Mouse (Mus musculus) gastrocnemius, postnatal 14 days (tissue): ENCODE measurements around the gene Efl1. TPM values are rescaled to one million over a fixed set of nuclear protein-coding genes. Genes with fewer than 3 reads are reported as not detected.

Source experiments
- DNase-seq: peaks from one replicate; pipeline ENCODE4 v3.0.0; 2021; ENCODE audit warnings: mixed read lengths
- intact Hi-C: fragments of 180-260 bp; cut with DNase I; formaldehyde crosslinking; loops from one replicate; pipeline ENCODE4 v1.15.1; 2025; ENCODE audit warnings: low total_unique reads
- total RNA-seq, 2 experiments: library from RNA; stranded (reverse); gene quantifications; 2 replicates each; pipeline ENCODE4 v1.2.3; 2021

Efl1 gene
- total RNA-seq, 2 experiments from 2014 or later: 8.3 to 8.9 TPM

DNA sequence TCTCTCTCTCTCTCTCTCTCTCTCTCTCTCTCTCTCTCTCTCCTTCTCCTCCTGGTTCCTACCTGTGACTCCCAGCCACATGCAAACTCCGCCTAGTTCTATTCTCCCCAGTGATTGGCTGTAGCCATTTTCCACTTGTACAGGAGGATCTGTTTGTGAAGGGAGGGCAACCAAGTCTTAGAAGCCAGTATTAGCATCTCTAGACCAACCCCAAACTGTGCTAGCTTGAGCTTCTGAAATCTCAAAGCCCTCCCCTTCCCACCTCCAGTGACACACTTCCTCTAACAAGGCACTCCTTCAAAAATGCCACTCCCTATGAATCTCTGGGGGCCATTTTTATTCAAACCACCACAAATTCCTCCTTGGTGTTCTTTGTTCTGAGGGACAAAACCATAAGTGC, 144.7 kb downstream of the Efl1 start:
- no peak for DNase-seq
- intact Hi-C loops: no loop called here

GRCm38 (mm10) chr7:82794542-82794941, 146.1 kb downstream of the Efl1 start:
- intact Hi-C loops: no loop called here
- no peak for DNase-seq

- intact Hi-C loops: no loop called here
- DNase-seq: no peak
Observed at GRCm38 (mm10) chr7:82802206-82802605, 153.8 kb downstream of the Efl1 start.

GRCm38 (mm10) chr7:82808257-82808656, 159.8 kb downstream of the Efl1 start:
- intact Hi-C loops: no loop called here
- DNase-seq: no peak

- intact Hi-C loops: no loop called here
- no peak for DNase-seq
Observed at GRCm38 (mm10) chr7:82809126-82809525, 160.7 kb downstream of the Efl1 start.

- DNase-seq: no peak
- intact Hi-C loops: no loop called here
Observed at GRCm38 (mm10) chr7:82810799-82811139, 162.4 kb downstream of the Efl1 start.

DNA sequence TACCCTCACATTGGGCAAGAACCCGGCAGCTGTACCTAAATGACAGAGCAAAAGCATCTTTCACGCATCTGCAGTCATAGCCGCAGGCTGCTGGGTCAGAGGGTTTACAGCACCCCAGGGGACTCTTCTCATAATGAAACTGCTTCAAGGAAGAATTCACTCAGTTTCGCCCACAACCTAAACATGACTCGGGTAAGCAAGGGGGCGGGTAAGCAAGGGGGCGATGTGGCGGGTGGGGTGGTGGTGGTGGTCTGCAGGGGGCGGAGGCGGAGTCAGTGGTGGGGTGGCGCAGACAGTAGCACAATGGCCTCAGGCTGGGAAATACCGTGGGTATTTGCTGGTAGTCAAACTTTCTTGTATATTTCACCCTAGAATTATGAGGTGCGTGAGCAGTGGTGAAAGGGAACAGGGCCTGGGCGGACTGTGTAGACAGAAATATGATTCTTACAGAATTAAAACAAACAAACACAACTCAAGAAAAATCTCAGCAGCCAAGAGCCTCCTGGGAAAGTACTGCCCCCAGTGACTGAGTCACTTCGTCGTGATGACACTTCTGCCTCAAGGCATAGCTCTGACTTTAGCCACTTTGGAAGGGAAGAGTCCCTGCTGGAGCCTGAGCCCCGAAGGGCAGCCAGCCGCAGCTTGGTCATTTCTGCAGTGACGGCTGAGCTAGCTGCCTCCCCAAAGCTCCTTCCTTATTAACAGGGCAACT, 162.9 kb downstream of the Efl1 start:
- DNase-seq: no peak
- intact Hi-C loops: no loop called here

GRCm38 (mm10) chr7:82812186-82813155, 164.1 kb downstream of the Efl1 start:
- no peak for DNase-seq
- intact Hi-C loops: no loop called here

DNA sequence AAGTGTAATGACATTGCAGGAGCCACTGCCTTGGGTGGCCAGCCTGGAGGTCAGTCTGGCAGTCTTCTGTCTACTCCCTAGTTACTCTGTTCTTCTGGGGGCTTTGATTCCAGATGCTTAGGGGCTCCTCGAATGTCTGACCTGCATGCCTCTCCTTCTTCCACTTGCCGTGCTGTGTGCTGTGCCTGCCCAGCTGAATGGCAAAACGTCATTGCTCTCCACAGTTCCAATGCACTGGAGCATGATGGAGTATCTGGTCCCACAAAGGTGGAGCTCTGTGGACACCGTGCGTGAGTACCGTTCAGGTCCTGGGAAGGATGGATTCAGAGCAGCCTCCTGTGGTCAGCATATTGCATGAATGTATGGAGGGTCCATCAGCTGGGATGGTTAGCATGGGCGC, 171.1 kb downstream of the Efl1 start:
- intact Hi-C loops: no loop called here
- DNase-seq: no peak

DNA sequence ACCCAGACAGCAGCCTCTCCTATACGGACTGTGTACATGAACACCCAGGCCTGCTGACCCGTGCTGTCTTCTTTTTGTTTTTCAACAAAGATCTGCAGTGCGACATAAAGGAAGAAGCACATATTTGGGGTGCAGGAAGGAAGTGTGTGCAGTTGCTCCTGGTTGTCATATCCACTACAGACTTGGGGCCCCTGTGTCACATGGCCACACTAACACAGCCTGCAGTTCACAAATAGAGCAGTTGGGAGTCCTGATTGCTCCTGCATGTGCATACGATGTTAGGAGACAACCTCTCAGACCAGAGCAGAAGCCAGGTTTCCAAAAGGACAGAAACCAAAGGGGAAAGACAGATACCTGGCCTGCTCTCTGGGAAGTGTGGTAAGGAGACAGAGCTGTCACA, 172.2 kb downstream of the Efl1 start:
- intact Hi-C loops: no loop called here

DNA sequence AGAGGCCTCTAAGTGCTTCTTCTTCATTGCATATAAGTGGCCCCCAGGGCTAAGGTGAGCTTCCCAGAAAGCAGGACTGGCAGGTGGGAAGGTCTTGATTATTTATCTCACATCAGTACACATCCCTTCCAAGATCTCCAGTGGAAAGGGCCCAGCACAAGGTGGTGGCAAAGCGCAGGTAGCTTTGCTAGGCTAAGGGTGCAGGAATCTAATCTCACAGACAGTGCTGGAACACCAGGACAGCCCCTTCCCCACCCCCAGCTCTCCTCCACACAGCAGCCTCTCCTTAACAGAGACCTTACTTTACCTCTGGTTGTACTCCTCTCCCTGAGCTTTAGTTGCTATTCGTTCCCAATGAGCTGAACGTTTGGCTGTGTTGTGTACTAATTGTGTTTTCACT, 173.1 kb downstream of the Efl1 start:
- intact Hi-C loops: no loop called here
- DNase-seq: no peak

More for the DNA sequence above, 172.2 kb downstream of the Efl1 start:
- DNase-seq: no peak

DNA sequence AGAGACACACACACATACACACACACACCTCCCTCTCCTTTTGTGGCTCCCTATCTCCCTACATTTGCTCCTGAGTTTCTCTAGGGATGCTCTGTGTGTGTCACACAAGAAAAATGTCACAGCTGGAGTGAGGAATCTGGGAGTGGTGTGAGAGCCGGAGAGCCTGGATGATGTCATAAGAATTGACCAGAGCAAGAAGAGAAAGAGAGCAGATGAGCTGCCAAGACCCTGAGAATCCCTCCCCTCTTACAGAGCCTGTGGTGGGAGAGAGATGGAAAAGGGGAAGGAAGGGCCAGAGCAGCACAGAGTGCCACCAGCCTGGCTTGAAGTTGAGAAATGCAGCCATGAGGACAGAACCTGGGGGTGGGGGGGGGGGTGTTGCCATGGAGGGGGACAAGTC, 174.1 kb downstream of the Efl1 start:
- intact Hi-C loops: no loop called here
- DNase-seq: no peak

Other genes starting within 250 kb of the Efl1 start
- 1 to 10 TPM; 1.4 to 1.6 TPM for gene Saxo2, start 86 bp upstream of the Efl1 start, total RNA-seq
- 1 to 10 TPM; 3.3 to 4.2 TPM for gene Mex3b, start 218.7 kb downstream of the Efl1 start, total RNA-seq